Mouse (Mus musculus) heart, adult 2 months (tissue): ENCODE results near the gene Gpr108.

Source experiments
- CTCF ChIP-seq: fragments of 200-600 bp; IDR thresholded peaks from 2 replicates; pipeline ENCODE4 v1.8.1; 2022; ENCODE audit warnings: antibody characterized with exemption, mild to moderate bottlenecking, moderate library complexity
- POLR2A ChIP-seq: fragments of 200-500 bp; IDR thresholded peaks from 2 replicates; pipeline ENCODE4 v1.6.1; 2011; ENCODE audit warnings: mild to moderate bottlenecking, low read depth, low read length, control low read depth; ENCODE audit not compliant: insufficient read depth

- TF ChIP-seq CTCF: no peak
- TF ChIP-seq POLR2A: no peak
These were observed 16.0 kb downstream of the Gpr108 start for GRCm38 (mm10) chr17:57232200-57232599.
